Mouse (Mus musculus): ENCODE results near the gene Mrps27. TPM values are rescaled to one million over a fixed set of nuclear protein-coding genes. Genes with fewer than 3 reads are reported as not detected.

Mrps27 gene
- polyA plus RNA-seq, 1 experiment from 2014 or later: 49.3 TPM

GRCm38 (mm10) chr13:99353490-99353851 lies 8.9 kb downstream of the Mrps27 start:
- Histone ChIP-seq H3K4me2 (replicated peaks) (peak overlapping the region; percentile 64), H3K9ac (replicated peaks) (peak overlapping the region; percentile 43; the same call in 1 of the 2 replicates), H3K36me3 (peaks cover 17% of the 10 kb centered on the region), H3K4me1 (0 out of 2 replicates have a peak, but pooled peaks cover 5% of the 10 kb centered on the region), H3K27ac (replicated peaks) (peak overlapping the region; percentile 65), H3K4me3 (peak overlapping the region; percentile 47), H3K27me3 (no peaks in the 10 kb centered on the region), H3K9me3 (no peaks in the 10 kb centered on the region)
- 13% methylated on average over 7 of the region's 7 CpGs for WGBS
- ATAC-seq (ENCODE audit: low FRiP score, low read depth): peak; percentile 16

- no peak for ATAC-seq (ENCODE audit: low FRiP score, low read depth)
- no peak overlapping the region for H3K9ac ChIP-seq (replicated peaks)
- H3K27me3 ChIP-seq: no peaks in the 10 kb centered on the region
- H3K4me1 ChIP-seq: 0 out of 2 replicates have a peak, but pooled peaks cover 5% of the 10 kb centered on the region
- WGBS: 90% methylated on average over 6 of the region's 6 CpGs
- H3K36me3 ChIP-seq: 0 out of 2 replicates have a peak, but pooled peaks cover 16% of the 10 kb centered on the region
- H3K4me2 ChIP-seq (replicated peaks): no peak overlapping the region
- H3K27ac ChIP-seq (replicated peaks): no peak overlapping the region
- no peak overlapping the region for H3K4me3 ChIP-seq
- H3K9me3 ChIP-seq: no peaks in the 10 kb centered on the region
These were observed 10.5 kb downstream of the Mrps27 start for GRCm38 (mm10) chr13:99355072-99355471.

- no peak overlapping the region for H3K4me2 ChIP-seq (replicated peaks)
- no peak overlapping the region for H3K9ac ChIP-seq (replicated peaks)
- no peak overlapping the region for H3K27ac ChIP-seq (replicated peaks)
- H3K4me3 ChIP-seq: no peak overlapping the region
- no peaks in the 10 kb centered on the region for H3K9me3 ChIP-seq
- H3K4me1 ChIP-seq: 0 out of 2 replicates have a peak, but pooled peaks cover 5% of the 10 kb centered on the region
- no peaks in the 10 kb centered on the region for H3K27me3 ChIP-seq
- no peak for ATAC-seq (ENCODE audit: low FRiP score, low read depth)
- H3K36me3 ChIP-seq: 0 out of 2 replicates have a peak, but pooled peaks cover 14% of the 10 kb centered on the region
- 91% methylated on average over 7 of the region's 7 CpGs for WGBS
These were observed 11.3 kb downstream of the Mrps27 start for GRCm38 (mm10) chr13:99355861-99356260.

- H3K4me1 ChIP-seq: 0 out of 2 replicates have a peak, but pooled peaks cover 5% of the 10 kb centered on the region
- H3K27me3 ChIP-seq: no peaks in the 10 kb centered on the region
- no peak overlapping the region for H3K27ac ChIP-seq (replicated peaks)
- 35% methylated on average over 9 of the region's 9 CpGs for WGBS
- no peak overlapping the region for H3K4me2 ChIP-seq (replicated peaks)
- no peaks in the 10 kb centered on the region for H3K9me3 ChIP-seq
- 0 out of 2 replicates have a peak, but pooled peaks cover 6% of the 10 kb centered on the region for H3K36me3 ChIP-seq
- no peak overlapping the region for H3K4me3 ChIP-seq
- ATAC-seq (ENCODE audit: low FRiP score, low read depth): no peak
- no peak overlapping the region for H3K9ac ChIP-seq (replicated peaks)
These were observed 12.1 kb downstream of the Mrps27 start for GRCm38 (mm10) chr13:99356428-99357265.

- Histone ChIP-seq H3K4me2 (replicated peaks) (no peak overlapping the region), H3K27me3 (no peaks in the 10 kb centered on the region), H3K36me3 (peaks cover 14% of the 10 kb centered on the region; the same call in 1 of the 2 replicates), H3K4me3 (no peak overlapping the region), H3K9me3 (no peaks in the 10 kb centered on the region), H3K9ac (replicated peaks) (no peak overlapping the region), H3K4me1 (no peaks in the 10 kb centered on the region), H3K27ac (replicated peaks) (0 out of 2 replicates have a peak overlapping the region, but pooled peaks have one; percentile 0)
- 83% methylated on average over 14 of the region's 14 CpGs for WGBS
- ATAC-seq (ENCODE audit: low FRiP score, low read depth): no peak
These were observed 14.3 kb downstream of the Mrps27 start for GRCm38 (mm10) chr13:99358921-99359320.

GRCm38 (mm10) chr13:99363866-99364265 lies 19.3 kb downstream of the Mrps27 start:
- H3K9me3 ChIP-seq: no peaks in the 10 kb centered on the region
- 54% methylated on average over 4 of the region's 4 CpGs for WGBS
- no peak overlapping the region for H3K4me2 ChIP-seq (replicated peaks)
- H3K27me3 ChIP-seq: no peaks in the 10 kb centered on the region
- H3K4me1 ChIP-seq: no peaks in the 10 kb centered on the region
- H3K4me3 ChIP-seq: no peak overlapping the region
- no peak overlapping the region for H3K9ac ChIP-seq (replicated peaks)
- no peak overlapping the region for H3K27ac ChIP-seq (replicated peaks)
- ATAC-seq (ENCODE audit: low FRiP score, low read depth): no peak
- H3K36me3 ChIP-seq: peaks cover 13% of the 10 kb centered on the region; the same call in 1 of the 2 replicates

GRCm38 (mm10) chr13:99366422-99367175 lies 22.0 kb downstream of the Mrps27 start:
- H3K4me1 ChIP-seq: no peaks in the 10 kb centered on the region
- H3K27ac ChIP-seq (replicated peaks): no peak overlapping the region
- no peaks in the 10 kb centered on the region for H3K27me3 ChIP-seq
- 93% methylated on average over 5 of the region's 5 CpGs for WGBS
- H3K4me2 ChIP-seq (replicated peaks): no peak overlapping the region
- ATAC-seq (ENCODE audit: low FRiP score, low read depth): no peak
- H3K36me3 ChIP-seq: peaks cover 9% of the 10 kb centered on the region; the same call in 1 of the 2 replicates
- no peak overlapping the region for H3K4me3 ChIP-seq
- H3K9me3 ChIP-seq: no peaks in the 10 kb centered on the region
- no peak overlapping the region for H3K9ac ChIP-seq (replicated peaks)

- Histone ChIP-seq H3K27ac (replicated peaks) (no peak overlapping the region), H3K36me3 (peaks cover 9% of the 10 kb centered on the region; the same call in 1 of the 2 replicates), H3K4me1 (no peaks in the 10 kb centered on the region), H3K9me3 (no peaks in the 10 kb centered on the region), H3K27me3 (no peaks in the 10 kb centered on the region), H3K4me2 (replicated peaks) (no peak overlapping the region), H3K4me3 (no peak overlapping the region), H3K9ac (replicated peaks) (no peak overlapping the region)
- 92% methylated on average over 12 of the region's 12 CpGs for WGBS
- ATAC-seq (ENCODE audit: low FRiP score, low read depth): no peak
These were observed 23.1 kb downstream of the Mrps27 start for GRCm38 (mm10) chr13:99367554-99368174.

GRCm38 (mm10) chr13:99369103-99369502 lies 24.5 kb downstream of the Mrps27 start:
- ATAC-seq (ENCODE audit: low FRiP score, low read depth): no peak
- Histone ChIP-seq H3K9me3 (no peaks in the 10 kb centered on the region), H3K4me1 (no peaks in the 10 kb centered on the region), H3K27me3 (no peaks in the 10 kb centered on the region), H3K4me2 (replicated peaks) (no peak overlapping the region), H3K4me3 (no peak overlapping the region), H3K27ac (replicated peaks) (no peak overlapping the region), H3K9ac (replicated peaks) (no peak overlapping the region), H3K36me3 (no peaks in the 10 kb centered on the region)
- 82% methylated on average over 12 of the region's 12 CpGs for WGBS

- WGBS: 90% methylated on average over 5 of the region's 5 CpGs
- peaks cover 3% of the 10 kb centered on the region; the same call in 1 of the 2 replicates for H3K4me1 ChIP-seq
- ATAC-seq (ENCODE audit: low FRiP score, low read depth): no peak
- no peaks in the 10 kb centered on the region for H3K36me3 ChIP-seq
- H3K4me2 ChIP-seq (replicated peaks): no peak overlapping the region
- no peak overlapping the region for H3K9ac ChIP-seq (replicated peaks)
- H3K4me3 ChIP-seq: no peak overlapping the region
- no peak overlapping the region for H3K27ac ChIP-seq (replicated peaks)
- H3K9me3 ChIP-seq: no peaks in the 10 kb centered on the region
- H3K27me3 ChIP-seq: no peaks in the 10 kb centered on the region
These were observed 26.7 kb downstream of the Mrps27 start for GRCm38 (mm10) chr13:99371285-99371684.

- Histone ChIP-seq H3K36me3 (no peaks in the 10 kb centered on the region), H3K4me1 (peaks cover 3% of the 10 kb centered on the region; the same call in 1 of the 2 replicates), H3K9me3 (no peaks in the 10 kb centered on the region), H3K9ac (replicated peaks) (peak overlapping the region; percentile 5; the same call in 1 of the 2 replicates), H3K4me2 (replicated peaks) (no peak overlapping the region), H3K4me3 (no peak overlapping the region), H3K27ac (replicated peaks) (0 out of 2 replicates have a peak overlapping the region, but pooled peaks have one; percentile 30), H3K27me3 (no peaks in the 10 kb centered on the region)
- no peak for ATAC-seq (ENCODE audit: low FRiP score, low read depth)
- 81% methylated on average over 7 of the region's 7 CpGs for WGBS
These were observed 29.1 kb downstream of the Mrps27 start for GRCm38 (mm10) chr13:99373684-99374083.

Measured in midbrain, embryonic 12.5 days (tissue).